Mouse (Mus musculus): ENCODE measurements around the gene Megf11. TPM values are rescaled to one million over a fixed set of nuclear protein-coding genes. Genes with fewer than 3 reads are reported as not detected.

Gene Megf11
- polyA plus RNA-seq, 1 experiment: 0.94 TPM

DNA sequence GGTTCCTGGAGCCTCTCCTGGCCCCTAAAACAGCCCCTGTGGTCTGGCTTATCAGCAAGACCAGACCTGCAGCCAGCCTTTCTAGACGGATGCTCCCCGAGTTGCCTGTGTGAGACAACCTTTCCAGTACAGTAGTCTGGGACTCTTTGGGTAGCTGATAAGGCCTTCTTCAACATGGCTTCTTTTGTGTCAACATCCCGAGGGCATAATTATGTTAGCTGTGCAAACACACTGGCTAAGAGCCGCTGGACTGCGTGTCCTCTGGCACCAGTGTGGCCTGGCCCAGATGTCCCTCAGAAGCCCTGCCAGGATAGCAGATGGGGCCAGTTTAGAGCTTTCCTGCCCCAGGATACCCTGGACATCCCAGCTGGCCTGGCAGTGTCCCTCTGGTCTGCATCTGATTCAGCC lies 205.2 kb downstream of the Megf11 start:
- Histone ChIP-seq H3K27ac (ENCODE audit: insufficient read depth, low read length) (no peak overlapping the region), H3K9me3 (replicated peaks; ENCODE audit: control insufficient read depth, insufficient read depth, low read length, poor library complexity, severe bottlenecking) (no peaks in the 10 kb centered on the region), H3K4me1 (ENCODE audit: control insufficient read depth, insufficient read depth, low read length) (no peaks in the 10 kb centered on the region), H3K4me3 (ENCODE audit: low read depth, low read length) (no peak overlapping the region), H3K9ac (ENCODE audit: low read depth, poor library complexity, severe bottlenecking) (no peak overlapping the region), H3K36me3 (ENCODE audit: control insufficient read depth, insufficient read depth, low read length, poor library complexity, severe bottlenecking) (no peaks in the 10 kb centered on the region), H3K27me3 (ENCODE audit: control insufficient read depth, insufficient read depth, low read length, poor library complexity, severe bottlenecking) (no peaks in the 10 kb centered on the region)
- TF ChIP-seq POLR2A (IDR thresholded peaks at IDR 0.05; ENCODE audit: insufficient read depth, low read length) (no peak), EP300 (IDR thresholded peaks at IDR 0.05; ENCODE audit: insufficient read depth, low read depth, low read length) (no peak), CTCF (IDR thresholded peaks at IDR 0.05; ENCODE audit: low read depth, low read length) (no peak)

DNA sequence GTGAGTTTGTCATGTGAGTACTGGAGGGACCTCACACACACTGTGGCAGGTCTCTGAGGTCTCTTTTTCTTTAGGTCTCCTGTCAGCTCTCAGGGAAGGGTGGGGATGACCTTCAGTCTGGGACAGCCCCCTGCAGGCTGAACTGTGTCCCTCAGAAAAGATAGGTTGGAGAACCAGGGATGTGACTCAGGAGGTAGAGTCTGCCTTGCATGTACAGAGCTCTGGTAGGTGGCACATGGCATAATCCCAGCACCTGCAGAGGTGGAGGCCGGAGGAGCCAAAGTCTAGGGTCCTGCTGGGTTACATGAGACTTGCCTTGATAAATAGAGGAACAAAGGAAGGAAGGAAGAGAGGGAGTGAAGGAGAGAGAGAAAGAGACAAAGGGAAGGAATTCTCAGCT lies 206.0 kb downstream of the Megf11 start:
- H3K36me3 ChIP-seq (ENCODE audit: control insufficient read depth, insufficient read depth, low read length, poor library complexity, severe bottlenecking): no peaks in the 10 kb centered on the region
- no peaks in the 10 kb centered on the region for H3K4me1 ChIP-seq (ENCODE audit: control insufficient read depth, insufficient read depth, low read length)
- no peaks in the 10 kb centered on the region for H3K9me3 ChIP-seq (replicated peaks; ENCODE audit: control insufficient read depth, insufficient read depth, low read length, poor library complexity, severe bottlenecking)
- no peak overlapping the region for H3K27ac ChIP-seq (ENCODE audit: insufficient read depth, low read length)
- no peaks in the 10 kb centered on the region for H3K27me3 ChIP-seq (ENCODE audit: control insufficient read depth, insufficient read depth, low read length, poor library complexity, severe bottlenecking)
- TF ChIP-seq CTCF (IDR thresholded peaks at IDR 0.05; ENCODE audit: low read depth, low read length) (no peak), EP300 (IDR thresholded peaks at IDR 0.05; ENCODE audit: insufficient read depth, low read depth, low read length) (no peak), POLR2A (IDR thresholded peaks at IDR 0.05; ENCODE audit: insufficient read depth, low read length) (no peak)
- no peak overlapping the region for H3K9ac ChIP-seq (ENCODE audit: low read depth, poor library complexity, severe bottlenecking)
- H3K4me3 ChIP-seq (ENCODE audit: low read depth, low read length): no peak overlapping the region

DNA sequence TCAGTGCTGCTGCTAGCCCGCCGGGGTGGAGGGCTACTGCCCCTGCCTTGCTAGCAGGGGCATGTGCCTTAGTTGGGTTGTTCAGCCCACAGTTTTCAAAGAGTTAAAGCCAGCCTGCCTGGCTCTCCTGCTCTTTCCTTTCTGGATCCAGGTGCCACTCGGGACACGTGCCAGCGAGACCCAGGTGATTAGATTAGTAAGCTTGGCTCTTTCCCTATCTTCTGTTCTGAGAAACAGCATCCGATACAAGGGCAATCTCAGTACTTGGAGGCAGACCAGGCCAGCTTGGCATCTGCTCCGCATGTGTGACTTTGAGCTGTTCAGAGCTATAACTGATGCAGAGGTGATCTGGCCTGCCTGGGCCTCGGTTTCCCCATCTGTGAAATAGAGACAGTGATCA lies 209.0 kb downstream of the Megf11 start:
- no peak overlapping the region for H3K27ac ChIP-seq (ENCODE audit: insufficient read depth, low read length)

DNA sequence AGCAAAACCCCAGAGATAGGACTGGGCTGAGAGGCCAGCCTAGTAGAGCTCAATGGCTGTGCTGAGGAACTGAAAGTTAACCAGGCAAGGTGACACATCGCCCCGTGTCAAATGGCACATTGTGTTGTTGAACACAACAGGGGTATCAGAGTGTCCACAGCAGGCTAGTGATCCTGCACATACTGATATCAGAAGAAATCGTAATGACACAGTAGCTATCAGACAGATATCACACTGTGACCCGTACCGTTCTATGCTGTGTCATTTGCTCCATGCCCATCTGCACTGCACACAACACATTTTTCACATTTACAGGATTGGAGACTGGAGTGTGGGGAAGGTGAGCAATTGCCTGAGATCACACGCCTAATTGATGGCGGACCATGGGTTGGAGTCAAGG lies 213.0 kb downstream of the Megf11 start:
- Histone ChIP-seq H3K9me3 (replicated peaks; ENCODE audit: control insufficient read depth, insufficient read depth, low read length, poor library complexity, severe bottlenecking) (0 out of 2 replicates have a peak, but pooled peaks cover 2% of the 10 kb centered on the region), H3K36me3 (ENCODE audit: control insufficient read depth, insufficient read depth, low read length, poor library complexity, severe bottlenecking) (no peaks in the 10 kb centered on the region), H3K9ac (ENCODE audit: low read depth, poor library complexity, severe bottlenecking) (no peak overlapping the region), H3K27me3 (ENCODE audit: control insufficient read depth, insufficient read depth, low read length, poor library complexity, severe bottlenecking) (no peaks in the 10 kb centered on the region), H3K4me3 (ENCODE audit: low read depth, low read length) (no peak overlapping the region), H3K4me1 (ENCODE audit: control insufficient read depth, insufficient read depth, low read length) (no peaks in the 10 kb centered on the region), H3K27ac (ENCODE audit: insufficient read depth, low read length) (no peak overlapping the region)
- TF ChIP-seq EP300 (IDR thresholded peaks at IDR 0.05; ENCODE audit: insufficient read depth, low read depth, low read length): no peak
- no peak for TF ChIP-seq CTCF (IDR thresholded peaks at IDR 0.05; ENCODE audit: low read depth, low read length)
- no peak for TF ChIP-seq POLR2A (IDR thresholded peaks at IDR 0.05; ENCODE audit: insufficient read depth, low read length)

More for the DNA sequence above, 209.0 kb downstream of the Megf11 start:
- Histone ChIP-seq H3K4me3 (ENCODE audit: low read depth, low read length) (no peak overlapping the region), H3K27me3 (ENCODE audit: control insufficient read depth, insufficient read depth, low read length, poor library complexity, severe bottlenecking) (no peaks in the 10 kb centered on the region), H3K36me3 (ENCODE audit: control insufficient read depth, insufficient read depth, low read length, poor library complexity, severe bottlenecking) (no peaks in the 10 kb centered on the region), H3K4me1 (ENCODE audit: control insufficient read depth, insufficient read depth, low read length) (no peaks in the 10 kb centered on the region), H3K9me3 (replicated peaks; ENCODE audit: control insufficient read depth, insufficient read depth, low read length, poor library complexity, severe bottlenecking) (no peaks in the 10 kb centered on the region), H3K9ac (ENCODE audit: low read depth, poor library complexity, severe bottlenecking) (no peak overlapping the region)
- no peak for TF ChIP-seq CTCF (IDR thresholded peaks at IDR 0.05; ENCODE audit: low read depth, low read length)
- no peak for TF ChIP-seq EP300 (IDR thresholded peaks at IDR 0.05; ENCODE audit: insufficient read depth, low read depth, low read length)
- TF ChIP-seq POLR2A (IDR thresholded peaks at IDR 0.05; ENCODE audit: insufficient read depth, low read length): no peak

DNA sequence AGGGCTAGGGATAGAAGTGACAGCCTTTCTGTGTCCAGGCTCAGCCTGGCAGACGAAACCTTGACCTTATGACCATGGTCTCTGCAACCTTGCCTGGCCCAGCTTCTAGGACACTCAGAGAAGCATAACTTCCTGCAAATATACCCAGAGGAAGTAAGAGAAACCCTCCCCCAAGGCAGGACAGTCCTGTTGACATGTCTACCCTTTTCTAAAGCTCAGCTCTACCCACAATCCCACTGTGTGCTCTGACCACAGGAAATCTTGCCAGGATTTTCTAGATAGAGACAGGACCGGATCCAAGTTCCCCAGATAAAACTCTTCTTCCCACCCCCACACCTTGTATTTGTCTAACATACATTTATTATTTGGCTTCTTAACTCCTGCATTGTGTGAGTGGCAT lies 215.3 kb downstream of the Megf11 start:
- H3K36me3 ChIP-seq (ENCODE audit: control insufficient read depth, insufficient read depth, low read length, poor library complexity, severe bottlenecking): no peaks in the 10 kb centered on the region
- H3K9ac ChIP-seq (ENCODE audit: low read depth, poor library complexity, severe bottlenecking): no peak overlapping the region
- no peaks in the 10 kb centered on the region for H3K4me1 ChIP-seq (ENCODE audit: control insufficient read depth, insufficient read depth, low read length)
- no peak overlapping the region for H3K4me3 ChIP-seq (ENCODE audit: low read depth, low read length)
- H3K27me3 ChIP-seq (ENCODE audit: control insufficient read depth, insufficient read depth, low read length, poor library complexity, severe bottlenecking): no peaks in the 10 kb centered on the region
- H3K27ac ChIP-seq (ENCODE audit: insufficient read depth, low read length): no peak overlapping the region
- TF ChIP-seq EP300 (IDR thresholded peaks at IDR 0.05; ENCODE audit: insufficient read depth, low read depth, low read length) (no peak), POLR2A (IDR thresholded peaks at IDR 0.05; ENCODE audit: insufficient read depth, low read length) (no peak), CTCF (IDR thresholded peaks at IDR 0.05; ENCODE audit: low read depth, low read length) (no peak)
- 0 out of 2 replicates have a peak, but pooled peaks cover 2% of the 10 kb centered on the region for H3K9me3 ChIP-seq (replicated peaks; ENCODE audit: control insufficient read depth, insufficient read depth, low read length, poor library complexity, severe bottlenecking)

DNA sequence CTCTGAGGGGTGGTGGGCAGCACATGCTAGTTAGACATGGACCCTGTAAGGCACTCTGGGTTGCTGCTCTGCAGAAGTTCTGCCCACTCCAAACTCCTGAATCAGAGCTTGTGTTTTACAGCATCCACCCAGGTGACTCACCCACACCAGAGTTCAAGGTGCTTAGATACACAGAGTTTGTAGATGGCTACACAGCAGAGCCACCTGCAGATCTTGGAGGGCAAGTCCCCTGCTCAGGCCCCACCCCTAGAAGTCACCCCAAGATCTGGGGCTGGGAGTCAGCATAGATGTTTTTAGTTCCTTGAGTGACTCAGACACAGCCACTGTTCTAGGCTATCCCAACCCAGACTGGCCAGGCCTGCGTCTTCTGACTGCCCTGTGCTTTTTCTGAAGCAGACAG lies 217.5 kb downstream of the Megf11 start:
- H3K4me3 ChIP-seq (ENCODE audit: low read depth, low read length): no peak overlapping the region
- no peak for TF ChIP-seq CTCF (IDR thresholded peaks at IDR 0.05; ENCODE audit: low read depth, low read length)
- no peak for TF ChIP-seq EP300 (IDR thresholded peaks at IDR 0.05; ENCODE audit: insufficient read depth, low read depth, low read length)
- TF ChIP-seq POLR2A (IDR thresholded peaks at IDR 0.05; ENCODE audit: insufficient read depth, low read length): no peak
- H3K36me3 ChIP-seq (ENCODE audit: control insufficient read depth, insufficient read depth, low read length, poor library complexity, severe bottlenecking): no peaks in the 10 kb centered on the region
- no peak overlapping the region for H3K27ac ChIP-seq (ENCODE audit: insufficient read depth, low read length)
- H3K4me1 ChIP-seq (ENCODE audit: control insufficient read depth, insufficient read depth, low read length): no peaks in the 10 kb centered on the region
- no peak overlapping the region for H3K9ac ChIP-seq (ENCODE audit: low read depth, poor library complexity, severe bottlenecking)
- no peaks in the 10 kb centered on the region for H3K27me3 ChIP-seq (ENCODE audit: control insufficient read depth, insufficient read depth, low read length, poor library complexity, severe bottlenecking)
- H3K9me3 ChIP-seq (replicated peaks; ENCODE audit: control insufficient read depth, insufficient read depth, low read length, poor library complexity, severe bottlenecking): 0 out of 2 replicates have a peak, but pooled peaks cover 2% of the 10 kb centered on the region
